Mouse (Mus musculus) adrenal gland, adult 2 months (tissue): ENCODE data around the gene Ppp2r5d. TPM values are rescaled to one million over a fixed set of nuclear protein-coding genes. Genes with fewer than 3 reads are reported as not detected.

Experiments used
- DNase-seq: peaks from one replicate; pipeline ENCODE4 v3.0.0; 2021
- long read RNA-seq: library from polyadenylated mRNA; stranded (forward); transcript quantifications from one replicate; pipeline ENCODE4 v2.0.0, GENCODE M21; 2021
- polyA plus RNA-seq: library from polyadenylated mRNA; depleted of rRNA; stranded (reverse); fragments of >200 nt; gene quantifications from 2 replicates; pipeline ENCODE4 v1.2.3, GENCODE M21; 2012; rRNA removed
- total RNA-seq, 2 experiments: library from RNA; stranded (reverse); gene quantifications; 2 replicates each; pipeline ENCODE4 v1.2.3; 2021

Ppp2r5d gene
- total RNA-seq: 10 to 100 TPM; 42.6 to 50.3 TPM
- polyA plus RNA-seq: 44.2 and 46.1 TPM in 2 replicates
- long read RNA-seq, transcript Ppp2r5d-201 (15 exons, 2,926 nt): major isoform, 23 of 40 reads
- long read RNA-seq, partial matches to known transcripts: 12 of 40 reads
- long read RNA-seq, other reads (novel, unspliced or antisense): 4 of 40 reads

DNA sequence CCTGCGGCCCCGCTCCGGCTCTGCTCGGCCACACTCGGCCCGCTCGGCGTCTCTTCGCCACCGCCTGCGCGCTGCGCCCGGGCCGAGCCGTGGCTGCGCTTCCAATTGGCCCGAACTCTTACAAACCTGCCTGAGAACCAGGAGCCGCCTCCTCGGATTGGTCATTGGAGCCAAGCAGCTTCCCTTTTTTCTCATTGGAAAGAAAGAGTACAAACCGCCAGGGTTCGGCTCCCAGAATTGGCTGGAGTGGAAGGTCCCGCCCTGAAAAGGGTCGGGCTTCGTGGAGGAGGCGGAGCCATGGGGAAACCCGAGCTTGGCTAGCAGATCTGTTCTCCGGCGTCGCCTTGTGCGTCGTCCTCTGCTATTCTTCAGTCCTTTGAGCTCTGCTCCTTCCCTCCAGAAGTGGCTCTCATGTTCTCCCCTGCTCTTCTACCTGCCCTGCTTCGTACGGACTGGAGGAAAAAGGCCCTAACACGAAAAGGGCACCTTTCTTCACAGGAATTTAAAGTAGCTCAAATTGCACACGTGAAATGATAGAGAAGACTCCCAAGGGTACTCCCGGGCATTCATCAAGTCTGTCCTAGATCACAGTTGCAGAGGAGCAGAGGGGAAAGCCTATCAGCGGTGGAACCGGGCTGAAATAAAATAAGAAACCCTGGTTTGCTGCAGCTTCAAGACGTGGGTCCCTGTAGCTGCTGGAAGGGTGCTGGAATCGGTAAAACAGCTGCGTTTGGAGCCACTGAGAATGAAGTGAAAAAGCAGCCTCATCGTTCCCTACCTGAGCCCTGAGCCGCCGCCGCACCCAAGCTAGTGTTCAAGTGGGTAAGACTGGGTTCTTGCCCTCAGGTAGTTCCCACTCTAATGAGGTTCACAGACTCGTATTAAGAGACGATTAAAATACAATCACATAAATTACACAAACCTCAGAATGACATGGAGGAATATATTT lies at the start of gene Ppp2r5d:
Ppp2r5d (minus strand) TSS at position 225 of the 949 bp plus-strand sequence.
- peak; percentile 98 for DNase-seq

DNA sequence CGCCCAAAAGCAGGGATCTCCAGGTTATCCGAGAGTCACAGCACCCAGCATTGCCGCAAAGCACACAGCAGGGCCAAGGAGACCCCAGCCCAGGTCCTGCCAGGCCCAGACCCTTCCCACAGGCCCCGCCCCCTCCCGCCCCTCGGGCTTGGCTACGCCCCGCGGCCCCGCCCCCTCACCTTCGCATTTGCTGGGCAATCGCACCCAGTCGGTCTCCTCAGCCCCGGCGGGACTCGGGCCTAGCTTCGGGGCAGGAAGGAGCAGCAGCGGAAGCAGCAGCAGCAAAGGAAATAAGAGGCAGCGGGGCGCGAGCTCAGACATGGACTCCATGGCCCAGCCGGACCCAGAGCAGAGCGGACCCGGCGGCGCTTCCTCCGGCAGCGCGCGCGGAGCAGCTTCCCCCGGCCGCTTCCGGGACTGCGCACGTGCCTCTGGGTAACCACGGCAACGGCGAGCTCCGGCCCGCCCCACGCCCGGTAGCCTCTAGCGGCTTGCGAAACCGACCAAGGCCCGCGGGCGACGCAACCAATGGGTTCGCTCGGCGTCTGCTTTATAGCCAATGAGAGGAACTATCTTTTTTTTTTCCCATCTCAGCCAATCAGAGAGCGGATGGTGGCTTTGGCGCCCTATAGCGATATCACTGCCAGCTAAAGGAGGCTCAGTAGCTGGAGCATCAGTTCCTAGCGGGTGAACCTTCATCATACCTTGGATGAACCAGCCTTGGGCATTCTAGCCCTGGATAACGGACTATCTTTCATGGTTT lies 47.1 kb upstream of the Ppp2r5d start, which contains the start of gene Cnpy3:
Cnpy3 (minus strand) TSS at position 421 of the 763 bp plus-strand sequence.
- peak; percentile 98 for DNase-seq

DNA sequence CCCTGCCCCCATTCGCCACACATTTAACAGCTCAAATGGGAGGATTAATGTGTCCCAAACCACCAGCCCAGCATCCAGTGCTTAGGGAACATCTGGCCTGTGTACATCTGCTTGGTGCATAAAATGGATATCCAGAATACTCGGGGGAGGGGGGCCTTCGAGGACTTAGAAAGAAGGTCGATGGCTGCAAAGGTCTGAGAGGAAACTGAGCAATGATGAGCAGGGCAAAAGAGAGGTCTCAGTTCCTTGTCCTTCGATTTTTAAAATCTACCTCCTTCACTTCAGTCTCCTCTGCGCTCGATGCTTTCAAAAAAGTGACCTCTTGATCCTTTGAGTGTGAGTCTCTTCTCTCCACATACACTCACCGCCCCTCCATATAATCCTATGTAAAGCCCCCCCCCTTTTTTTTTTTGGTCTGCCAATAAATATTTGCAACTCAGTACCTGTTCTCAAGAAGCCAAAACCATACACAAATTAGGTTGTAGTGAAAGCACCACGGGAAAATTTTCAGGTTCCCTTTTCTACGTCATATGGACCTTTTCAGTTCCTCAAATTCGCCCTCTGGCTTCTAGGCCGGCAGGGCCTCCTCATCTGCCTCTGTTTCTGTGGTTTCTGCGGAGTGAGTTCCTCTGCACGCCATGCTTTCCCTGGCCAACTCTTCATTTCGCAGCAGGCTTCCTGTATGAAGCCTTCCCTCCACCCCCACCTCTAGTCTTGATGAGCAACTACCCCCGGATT lies 46.3 kb upstream of the Ppp2r5d start:
- DNase-seq: no peak

DNA sequence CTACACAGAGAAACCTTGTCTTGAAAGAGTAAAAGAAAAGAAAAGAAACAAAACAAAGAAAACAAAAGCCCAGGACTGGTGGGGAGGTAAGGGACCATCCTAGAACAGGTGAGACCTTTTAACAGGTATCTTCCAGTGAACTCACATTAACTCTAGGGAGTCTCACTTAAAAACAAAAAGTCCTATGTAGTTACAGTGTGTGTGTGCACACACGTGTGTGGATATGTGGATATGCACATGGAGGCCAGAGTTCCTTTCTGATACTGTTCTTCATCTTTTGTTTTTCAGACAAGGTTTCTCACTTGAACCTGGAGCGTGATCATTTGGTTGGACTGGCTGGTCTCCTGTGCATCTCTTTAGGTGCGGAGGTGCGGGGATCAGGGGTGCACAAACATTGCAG lies 45.7 kb upstream of the Ppp2r5d start:
- no peak for DNase-seq

DNA sequence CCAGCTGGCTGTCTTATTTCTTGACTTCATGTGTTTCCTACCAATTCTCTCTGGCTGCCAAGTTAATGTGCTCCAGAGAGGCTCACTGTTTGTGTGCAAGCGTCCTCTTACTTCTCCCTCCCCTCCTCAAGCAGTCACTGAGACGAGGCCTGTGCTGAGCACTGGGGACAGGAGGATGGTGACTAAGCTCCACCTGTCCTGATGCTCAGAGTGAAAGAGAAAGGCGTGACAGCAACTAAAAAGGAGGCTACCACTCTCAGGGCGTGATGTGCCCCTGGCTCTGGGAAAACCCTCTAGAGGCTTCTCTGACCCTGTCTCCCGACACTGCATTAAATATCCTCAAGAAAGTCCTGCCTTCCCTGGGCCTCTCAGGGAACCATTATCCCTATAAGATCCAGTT lies 44.4 kb upstream of the Ppp2r5d start:
- DNase-seq: no peak

DNA sequence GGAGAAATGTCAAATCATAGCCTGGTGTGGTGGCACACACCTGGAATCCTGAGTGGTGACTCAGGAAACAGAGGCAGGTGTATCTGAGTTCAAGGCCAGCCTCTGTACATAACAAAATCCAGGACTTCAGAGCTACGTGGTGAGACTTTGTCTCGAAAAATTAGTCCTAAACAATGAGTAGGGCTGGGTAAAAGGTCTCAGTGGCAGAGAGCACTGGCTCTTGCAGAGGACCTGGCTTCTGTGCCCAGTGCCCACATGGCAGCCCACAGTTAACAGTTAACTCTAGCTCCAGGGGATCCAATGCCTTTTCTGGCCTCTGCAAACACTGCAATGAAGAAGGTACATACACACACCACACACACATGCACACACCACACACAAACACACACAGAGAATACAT lies 42.9 kb upstream of the Ppp2r5d start:
- no peak for DNase-seq

DNA sequence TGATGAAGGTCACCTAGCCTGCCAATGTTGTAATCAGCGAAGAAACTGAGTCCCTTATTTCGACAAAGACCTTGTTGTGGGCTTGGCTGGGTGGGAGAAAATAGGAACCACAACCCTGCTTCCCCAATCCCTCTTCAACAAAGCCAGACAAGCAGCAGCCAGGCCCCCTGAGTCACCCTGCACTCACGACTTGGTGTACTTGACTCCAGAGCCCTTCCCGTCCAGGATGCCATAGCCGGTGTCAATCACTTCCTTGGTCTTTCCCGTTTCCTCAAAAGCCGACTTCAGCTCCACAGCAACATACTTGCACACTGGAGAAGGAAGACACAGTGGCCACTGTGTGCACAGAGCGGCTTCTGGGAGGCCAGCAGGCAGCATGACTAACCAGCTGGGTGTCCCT lies 42.3 kb upstream of the Ppp2r5d start:
- DNase-seq: no peak

DNA sequence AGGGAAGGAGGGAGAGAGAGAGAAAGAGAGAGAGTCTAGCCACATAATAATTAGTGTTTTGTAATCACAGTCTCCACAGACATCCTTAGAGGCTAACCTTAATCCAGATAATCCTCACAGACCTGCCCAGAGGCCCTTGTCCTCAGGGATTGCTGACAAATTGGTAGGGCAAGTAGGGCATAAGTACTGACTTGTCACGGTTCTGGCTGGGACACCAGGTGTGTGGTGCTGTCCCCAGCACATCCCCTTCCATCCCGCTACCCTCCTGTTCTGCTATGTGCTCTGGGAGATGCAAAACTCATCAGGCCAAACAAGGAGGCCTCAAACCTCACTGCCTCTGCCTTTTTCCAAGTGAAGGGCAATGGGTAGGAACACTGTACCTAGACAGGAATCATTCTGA lies 40.6 kb upstream of the Ppp2r5d start:
- DNase-seq: no peak

DNA sequence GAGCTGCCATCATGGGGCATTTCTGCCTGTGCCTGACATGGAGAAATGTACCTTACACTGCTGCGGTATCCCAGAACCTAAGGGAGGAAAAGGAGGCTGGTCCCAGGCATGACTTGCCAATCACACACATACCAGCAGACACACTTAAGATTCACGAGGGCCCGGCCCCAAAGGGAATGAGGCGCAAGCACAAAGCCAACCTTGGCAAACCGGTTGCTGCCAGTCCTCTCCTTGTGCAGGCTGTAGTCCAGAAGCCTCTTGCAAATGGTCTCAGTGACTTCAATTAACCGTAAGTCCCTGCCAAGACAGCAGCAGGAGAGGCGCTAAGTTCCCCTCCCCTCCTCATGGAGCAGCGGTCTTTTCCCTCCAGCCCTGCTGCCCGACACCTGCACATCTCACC lies 38.1 kb upstream of the Ppp2r5d start:
- DNase-seq: no peak

DNA sequence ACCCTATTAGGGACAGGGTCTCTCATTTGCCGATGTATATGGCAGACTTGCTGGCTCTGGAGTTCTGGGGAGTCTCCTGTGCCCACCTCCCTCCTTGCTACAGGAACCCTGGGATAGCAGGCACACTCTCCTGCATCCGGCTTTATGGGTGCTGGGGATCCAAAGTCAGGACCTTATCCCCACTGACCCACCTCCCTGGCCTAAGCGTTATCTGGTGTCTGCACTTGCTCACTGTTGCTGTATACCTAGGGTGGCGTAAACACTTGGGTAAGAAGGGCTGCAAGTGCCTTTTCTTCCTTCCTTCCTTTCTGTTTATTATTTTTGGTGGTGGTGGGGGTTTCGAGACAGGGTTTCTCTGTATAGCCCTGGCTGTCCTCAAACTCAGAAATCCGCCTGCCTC lies 36.4 kb upstream of the Ppp2r5d start:
- DNase-seq: no peak

DNA sequence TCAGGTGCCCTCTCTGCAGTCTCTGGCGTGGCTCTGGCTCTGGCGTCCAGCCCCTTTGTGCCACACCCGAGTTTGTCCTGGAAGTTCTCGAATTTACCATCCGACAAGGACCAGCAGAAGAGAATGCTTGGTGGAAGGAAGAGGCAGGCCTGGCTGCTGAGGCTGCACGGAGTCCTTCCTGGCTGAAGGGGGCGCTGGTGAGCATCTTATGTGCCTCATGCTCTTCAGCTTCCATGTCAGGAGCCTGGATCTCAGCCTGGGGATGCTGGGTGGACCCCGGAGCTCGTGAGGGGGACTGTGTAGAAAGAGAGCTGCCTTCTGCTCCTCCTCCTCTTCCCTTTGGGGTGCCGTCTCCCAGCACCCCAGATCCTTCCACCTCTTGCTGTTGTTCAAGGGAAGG lies 31.2 kb upstream of the Ppp2r5d start:
- no peak for DNase-seq

DNA sequence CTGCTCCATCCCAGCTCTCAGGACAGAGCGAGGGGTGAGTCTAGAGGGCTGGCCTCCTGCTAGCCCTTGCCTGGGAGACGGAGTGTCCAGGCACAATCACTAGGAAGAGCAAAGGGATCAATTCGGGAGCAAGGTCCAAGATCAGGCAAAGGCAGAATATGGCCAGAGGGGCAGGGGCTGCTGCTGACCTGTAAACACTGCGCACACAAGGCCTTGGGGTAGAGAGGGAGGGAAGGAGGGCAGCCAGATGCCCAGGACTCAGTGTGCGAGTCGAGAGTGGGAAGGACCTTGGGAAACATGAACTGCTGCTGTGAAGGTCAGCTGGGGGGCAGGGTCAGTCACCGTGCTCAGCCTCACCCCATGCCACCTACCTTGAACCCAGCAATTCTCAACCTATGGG lies 30.4 kb upstream of the Ppp2r5d start:
- no peak for DNase-seq

DNA sequence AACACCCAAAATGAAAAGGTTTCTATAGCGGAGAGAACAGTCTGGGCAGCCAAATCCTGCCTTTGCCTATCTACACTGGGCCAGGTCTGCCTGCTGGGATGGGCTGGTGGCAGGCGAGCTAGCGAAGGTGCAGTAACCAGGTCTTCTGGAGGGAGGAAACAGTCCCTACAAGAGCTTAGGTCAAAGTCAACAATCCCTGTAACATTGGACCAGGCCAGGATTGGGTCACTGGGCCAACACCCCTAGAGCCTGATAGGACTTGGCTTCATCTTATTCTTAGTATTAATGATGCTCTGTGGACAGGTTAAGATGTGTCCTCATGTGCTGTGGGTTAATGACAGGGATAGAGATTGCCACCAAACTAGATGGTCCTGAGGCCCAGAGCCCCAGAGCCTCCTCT lies 29.1 kb upstream of the Ppp2r5d start:
- DNase-seq: no peak

DNA sequence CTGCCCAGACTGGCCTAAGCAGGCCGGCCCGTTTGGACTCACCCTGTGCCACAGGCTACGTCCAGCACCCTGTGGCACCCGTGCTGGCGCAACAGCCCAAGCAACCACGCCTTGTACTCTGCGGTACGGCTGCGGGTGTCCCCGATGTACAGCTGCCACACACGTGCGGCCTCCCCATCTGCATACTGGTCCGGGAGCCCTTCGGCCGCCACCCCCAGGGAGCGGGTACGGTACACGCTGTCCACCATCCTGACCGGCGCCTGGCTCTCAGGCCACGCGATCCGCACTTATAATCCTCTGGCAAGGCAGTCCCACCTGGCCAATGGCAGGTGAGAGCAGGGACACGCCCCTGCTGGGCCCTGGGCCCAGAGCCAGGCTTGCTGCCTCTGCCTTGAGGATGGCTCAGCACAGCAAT lies 24.0 kb upstream of the Ppp2r5d start, which contains the start of gene Gnmt:
Gnmt (minus strand) TSS at position 265 of the 415 bp plus-strand sequence.
- DNase-seq: peak; percentile 52

DNA sequence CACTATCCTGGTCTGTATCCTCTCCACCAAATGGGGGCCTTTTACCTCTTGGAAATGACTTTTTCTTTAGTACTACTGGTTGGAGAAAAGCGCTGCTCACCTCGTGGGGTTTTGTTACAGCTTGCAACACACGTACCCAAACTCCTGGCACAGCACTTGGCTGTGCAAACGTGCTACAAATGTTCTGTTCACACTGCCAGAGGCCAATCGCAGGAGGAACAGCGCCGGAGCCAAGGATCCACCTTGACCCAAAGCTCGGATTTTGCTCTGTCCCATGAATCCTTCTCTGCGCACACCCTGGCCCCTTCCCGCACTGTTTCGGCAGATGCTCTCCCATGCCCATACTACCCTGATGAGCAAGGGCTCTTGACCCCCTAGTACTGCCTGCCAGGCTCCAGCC lies 23.6 kb upstream of the Ppp2r5d start:
- DNase-seq: no peak

DNA sequence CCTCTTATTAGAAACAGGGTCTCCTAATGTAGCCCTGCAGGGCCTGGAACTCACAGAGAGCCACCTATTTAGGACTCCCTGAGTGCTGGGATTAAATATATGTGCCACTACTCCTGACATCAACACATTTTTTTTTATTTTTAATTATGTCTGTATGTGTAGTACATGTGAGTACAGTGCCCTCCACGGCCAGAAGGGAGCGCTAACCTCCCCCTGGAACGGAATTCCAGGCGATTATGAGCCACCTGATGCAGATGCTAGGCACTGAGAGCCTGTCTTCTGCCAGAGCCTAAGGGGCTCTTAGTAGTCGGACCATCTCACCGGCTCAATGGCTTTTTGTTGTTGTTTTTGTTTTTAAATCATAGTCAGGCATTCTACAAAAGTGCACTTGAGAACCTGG lies 23.1 kb upstream of the Ppp2r5d start:
- DNase-seq: no peak

DNA sequence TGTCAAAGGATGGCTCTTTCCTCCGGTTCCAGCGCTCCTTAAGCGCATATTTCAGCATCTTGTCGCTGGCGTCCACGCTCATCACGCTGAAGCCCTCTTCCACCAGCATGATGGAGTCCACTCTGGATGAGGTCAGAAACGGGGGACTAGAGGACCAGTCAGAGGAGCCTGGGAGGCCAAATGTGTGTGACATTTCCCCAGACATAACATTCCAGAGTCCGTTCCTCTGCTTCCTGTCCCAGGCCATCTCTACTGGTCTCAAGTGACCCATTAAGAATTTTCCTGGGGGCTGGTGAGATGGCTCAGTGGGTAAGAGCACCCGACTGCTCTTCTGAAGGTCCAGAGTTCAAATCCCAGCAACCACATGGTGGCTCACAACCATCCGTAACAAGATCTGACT lies 22.4 kb upstream of the Ppp2r5d start:
- no peak for DNase-seq

DNA sequence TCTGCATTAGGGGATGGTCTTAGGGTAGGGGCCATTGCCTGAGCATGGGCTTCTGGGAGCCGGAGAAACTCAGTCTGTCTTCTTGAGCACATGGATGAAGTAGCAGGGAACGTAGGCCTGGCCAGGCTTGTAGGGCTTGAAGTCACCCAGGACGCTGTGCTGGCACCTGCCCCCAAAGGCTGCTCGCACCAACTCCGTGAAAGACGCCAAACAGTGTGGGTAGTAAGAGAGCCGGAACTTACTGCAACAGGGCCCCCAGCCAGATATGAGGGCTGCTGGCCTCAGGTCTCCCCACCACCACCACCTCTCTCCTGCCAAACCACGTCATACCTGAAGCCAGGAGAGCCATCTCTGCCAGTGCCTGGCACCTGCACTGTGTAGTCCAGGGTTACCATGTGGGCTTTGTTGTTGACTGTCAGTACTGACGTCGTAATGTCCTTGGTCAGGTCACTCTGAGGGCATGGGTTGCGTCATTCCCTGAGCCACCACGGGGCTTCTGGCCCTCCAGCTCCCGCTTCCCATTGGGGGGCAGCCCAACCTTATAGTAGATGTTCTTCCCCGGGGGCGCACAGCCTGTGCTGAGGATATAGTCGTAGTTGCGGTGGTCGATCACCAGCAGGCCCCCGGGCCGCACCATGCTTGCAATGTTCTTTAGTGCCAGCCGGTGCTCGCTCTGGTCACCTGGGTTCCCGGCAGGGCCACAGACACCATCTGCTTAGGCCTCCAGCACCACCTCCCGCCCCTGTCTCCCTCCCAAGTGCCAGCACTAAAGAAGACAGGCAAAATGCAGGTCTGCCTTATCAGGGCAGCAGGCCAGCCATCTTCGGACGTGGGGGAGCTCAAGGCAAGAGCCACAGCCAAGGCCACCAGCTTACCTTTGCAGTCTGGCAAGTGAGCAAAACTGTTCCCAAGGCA lies 21.1 kb upstream of the Ppp2r5d start:
- peak; percentile 45 for DNase-seq

DNA sequence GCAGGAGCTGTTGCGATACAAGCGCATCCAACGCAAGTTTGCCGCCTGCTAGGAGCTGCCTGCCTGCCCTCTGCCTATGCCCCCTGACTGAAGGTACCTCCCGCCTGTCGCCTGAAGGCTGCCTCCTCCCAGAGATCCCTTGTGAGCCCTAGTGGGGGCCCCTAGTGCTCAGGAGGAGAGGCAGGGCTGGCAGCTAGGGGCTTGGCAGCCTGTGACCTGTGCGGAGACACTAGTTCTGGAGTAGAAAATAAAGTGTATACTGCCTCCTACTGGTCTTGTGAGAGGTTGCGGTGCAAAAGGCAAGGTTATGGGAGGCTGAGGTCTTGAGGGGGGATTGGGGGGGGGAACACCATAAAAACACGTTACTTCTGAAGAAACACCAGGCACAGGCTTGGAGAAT lies 20.4 kb upstream of the Ppp2r5d start:
- DNase-seq: no peak

DNA sequence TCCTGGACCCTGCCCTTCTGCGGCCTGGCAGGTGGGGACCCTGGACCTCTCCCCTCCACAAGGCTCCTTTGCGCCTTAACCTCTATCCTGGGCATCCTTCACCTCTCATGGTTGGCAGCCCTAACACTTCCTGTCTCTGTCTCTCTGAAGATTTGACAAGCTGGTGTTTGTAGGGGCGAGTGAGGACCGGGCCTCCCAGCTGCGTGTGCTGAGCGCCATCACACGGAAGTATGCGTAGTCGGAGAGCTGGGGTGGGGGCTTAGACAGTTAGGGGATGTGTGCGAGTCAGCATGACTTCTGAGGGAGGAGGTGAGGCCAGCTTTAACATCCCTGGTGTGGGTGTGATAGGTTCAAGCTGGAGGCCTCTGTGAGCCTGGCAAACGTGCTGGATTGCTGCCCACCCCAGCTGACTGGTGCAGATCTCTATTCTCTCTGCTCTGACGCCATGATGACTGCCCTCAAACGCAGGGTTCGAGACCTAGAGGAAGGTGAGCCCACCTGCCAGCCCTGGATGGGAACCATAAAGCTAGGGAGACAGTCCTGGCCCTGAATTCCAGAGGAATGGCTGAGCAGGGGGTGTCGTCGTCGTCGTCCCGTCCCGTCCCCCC lies 19.7 kb upstream of the Ppp2r5d start:
- DNase-seq: no peak
